Mouse (Mus musculus) MEL-GATA-1-ER (cell line): ENCODE measurements at regions not wholly inside any gene's neighbourhood (a gene's known extent, or its start where the extent isn't known, plus 50 kb on each side); places are given as distances from the start of the nearest gene placed in this dataset.

Source experiments
- DNase-seq: peaks from one replicate; pipeline ENCODE4 v3.0.0-alpha.2; 2012; ENCODE audit warnings: low read depth; ENCODE audit errors: extremely low read depth

DNA sequence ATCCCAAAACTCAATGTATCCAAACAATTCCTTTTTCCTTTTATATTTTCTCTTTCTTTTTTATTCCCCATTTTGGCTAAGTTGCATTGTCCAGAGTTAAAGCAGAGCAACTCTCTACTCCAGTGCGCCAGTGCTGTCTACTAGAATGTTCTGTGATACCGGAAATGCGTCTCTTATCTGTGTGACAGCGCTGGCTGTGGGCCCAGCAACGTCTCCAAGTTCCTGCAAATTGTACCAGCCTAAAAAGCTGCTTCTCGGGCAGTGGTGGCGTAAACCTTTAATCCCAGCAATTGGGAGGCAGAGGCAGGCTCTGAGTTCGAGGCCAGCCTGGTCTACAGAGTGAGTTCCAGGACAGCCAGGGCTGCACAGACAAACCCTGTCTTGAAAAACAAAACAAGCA is 59.4 kb downstream of the Cox18 start:
- DNase-seq = peak; percentile 74

- DNase-seq = no peak
These were observed 60.6 kb downstream of the Cox18 start for GRCm38 (mm10) chr5:90163033-90163859.

- DNase-seq = no peak
These were observed 63.5 kb downstream of the Cox18 start for GRCm38 (mm10) chr5:90160281-90160680.

- DNase-seq = no peak
These were observed 67.3 kb downstream of the Cox18 start for GRCm38 (mm10) chr5:90156522-90156921.

DNA sequence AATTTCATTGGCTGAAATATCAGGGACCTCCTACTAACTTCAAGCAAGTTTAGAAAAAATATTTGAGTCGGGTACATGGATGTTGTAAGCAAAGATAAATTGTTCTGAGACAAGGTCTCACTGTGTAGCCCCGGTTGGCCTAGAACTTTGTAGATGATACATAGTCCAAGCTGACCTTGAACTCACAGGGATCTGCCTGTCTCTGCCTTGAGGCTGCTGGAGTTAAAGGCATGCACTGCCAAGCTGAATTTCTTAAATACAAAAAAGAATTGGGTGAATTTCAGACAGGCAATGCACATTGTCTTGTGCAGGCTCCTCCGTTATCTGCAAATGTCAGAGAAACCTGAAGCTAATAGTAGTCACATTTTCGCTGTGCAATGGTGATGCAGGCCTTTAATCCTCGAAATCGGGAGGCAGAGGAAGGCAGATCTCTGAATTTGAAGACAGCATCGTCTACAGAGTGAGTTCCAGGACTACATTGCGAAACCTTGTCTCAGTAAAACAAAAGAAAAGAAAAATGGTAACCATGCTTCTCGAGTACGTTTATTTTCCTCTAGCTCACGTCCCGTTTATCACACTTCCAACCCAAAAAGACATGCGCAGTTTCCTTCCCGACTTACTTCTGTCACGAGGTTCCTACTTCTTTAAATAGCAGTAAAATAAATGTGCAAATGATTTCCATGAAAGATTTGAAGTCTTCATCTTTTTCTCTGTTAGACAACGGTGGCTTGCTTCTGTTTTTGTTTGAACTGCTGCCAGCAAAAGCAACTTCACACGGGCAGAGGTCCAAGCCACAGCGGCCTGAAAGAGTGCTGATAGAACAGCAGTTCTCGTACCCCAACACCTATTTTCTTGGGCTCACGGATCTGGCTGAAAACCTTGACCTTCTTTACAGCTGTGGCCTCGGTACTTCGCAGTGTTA is 73.9 kb downstream of the Cox18 start:
- DNase-seq = peak; percentile 90

- no peak for DNase-seq
These were observed 87.8 kb downstream of the Cox18 start for GRCm38 (mm10) chr5:90135971-90136370.

DNA sequence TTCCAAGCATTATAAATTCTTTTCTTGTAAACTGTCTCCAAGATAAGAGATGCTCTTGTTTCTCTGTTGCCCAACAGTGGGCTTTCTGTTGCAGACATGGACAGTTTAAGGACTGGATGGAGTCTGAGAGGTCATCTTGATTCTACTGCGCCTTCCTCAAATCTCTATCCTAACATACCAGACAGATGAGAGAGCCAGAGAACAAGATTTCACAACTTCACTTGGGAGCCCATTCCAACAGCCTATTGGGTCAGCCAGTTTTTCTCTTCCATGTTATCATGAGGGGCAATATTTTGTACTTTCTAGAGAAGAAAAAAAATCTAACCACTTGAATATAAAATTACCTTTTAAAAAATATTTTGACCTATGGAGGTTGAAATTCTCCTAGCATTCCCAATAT is 116.8 kb downstream of the Cox18 start:
- DNase-seq = no peak

- DNase-seq = no peak
These were observed 119.1 kb downstream of the Cox18 start for GRCm38 (mm10) chr5:90104672-90105071.

DNA sequence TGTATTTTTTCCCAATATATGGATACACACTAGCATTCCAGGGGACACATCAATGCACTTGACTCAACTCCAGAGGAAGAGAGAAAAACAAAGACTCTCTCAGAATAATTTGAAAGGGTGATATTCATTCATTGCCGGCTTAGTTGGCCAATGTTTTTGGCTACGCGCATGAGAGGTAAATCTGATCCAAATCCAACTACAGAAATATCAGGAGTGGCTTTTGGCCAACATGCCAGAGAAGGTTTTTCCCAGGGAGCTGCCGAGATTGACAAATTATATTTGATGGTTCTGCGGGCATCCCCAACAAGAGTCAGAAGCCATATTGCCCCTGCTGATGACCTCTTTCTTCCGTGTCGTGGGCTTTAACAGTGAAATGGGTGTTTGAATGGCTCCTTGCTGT is 135.3 kb downstream of the Cox18 start:
- DNase-seq = no peak

DNA sequence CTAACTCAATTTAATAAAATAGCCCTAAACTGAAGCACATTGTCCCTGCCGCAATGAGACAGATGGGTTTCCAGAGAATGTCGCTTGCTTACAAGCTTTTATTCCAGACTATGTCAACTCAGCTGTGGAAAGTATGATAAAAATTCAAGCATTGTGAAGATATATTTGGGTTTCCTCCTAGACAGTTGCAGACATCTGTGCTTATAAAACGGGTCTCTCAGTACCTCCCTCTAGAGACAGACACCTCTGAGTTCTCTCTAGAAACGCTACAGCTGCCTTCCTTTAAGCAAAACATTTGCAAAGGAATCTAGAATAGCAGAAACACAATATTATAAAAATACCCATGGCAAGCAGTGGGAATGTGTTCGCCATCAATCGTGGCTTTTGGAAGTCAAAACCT is 137.3 kb downstream of the Cox18 start:
- DNase-seq = no peak

DNA sequence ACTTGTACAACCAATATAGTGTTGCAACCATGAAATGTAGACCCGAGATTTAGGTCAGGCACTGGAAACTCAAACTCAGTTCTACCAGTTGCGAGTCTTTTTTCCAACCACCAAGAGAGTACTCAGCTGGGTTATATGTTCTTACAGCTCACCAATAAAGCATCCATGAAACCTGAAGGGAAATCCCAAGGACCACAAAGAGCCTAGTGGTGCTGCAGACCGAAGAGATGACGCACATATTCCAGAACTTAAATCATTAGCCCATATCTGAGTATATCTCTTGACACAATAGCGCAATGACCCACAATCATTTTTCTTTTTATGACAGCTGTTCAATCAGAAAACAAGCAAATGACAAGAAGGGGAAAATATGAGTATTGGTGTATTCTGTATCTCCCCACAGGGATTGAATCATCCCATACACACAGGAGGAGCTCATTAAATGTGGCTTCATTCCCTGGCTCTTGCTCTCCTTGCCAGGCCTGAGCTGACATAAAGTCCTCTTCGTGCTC is 146.7 kb downstream of the Cox18 start:
- DNase-seq = no peak

GRCm38 (mm10) chr5:90075629-90076349 is 148.0 kb downstream of the Cox18 start:
- DNase-seq = no peak

DNA sequence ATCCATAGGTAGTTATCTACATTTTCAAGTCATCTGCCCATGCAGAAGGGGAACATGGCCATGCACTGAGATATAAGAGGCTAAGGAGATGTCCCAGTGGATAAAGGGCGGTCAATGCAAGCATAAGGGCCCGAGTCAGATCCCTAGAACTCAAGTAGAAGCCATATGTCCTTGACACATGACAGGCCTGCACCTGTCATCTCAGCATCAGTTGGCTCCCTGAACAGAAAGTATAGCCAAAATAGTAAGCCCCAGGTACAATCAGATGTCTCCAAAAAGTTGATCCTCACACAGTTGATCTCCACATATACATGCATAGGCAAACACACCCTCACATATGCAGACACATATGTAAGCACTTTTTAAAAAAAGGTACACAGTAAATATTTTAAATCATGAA is 152.0 kb downstream of the Cox18 start:
- no peak for DNase-seq

DNA sequence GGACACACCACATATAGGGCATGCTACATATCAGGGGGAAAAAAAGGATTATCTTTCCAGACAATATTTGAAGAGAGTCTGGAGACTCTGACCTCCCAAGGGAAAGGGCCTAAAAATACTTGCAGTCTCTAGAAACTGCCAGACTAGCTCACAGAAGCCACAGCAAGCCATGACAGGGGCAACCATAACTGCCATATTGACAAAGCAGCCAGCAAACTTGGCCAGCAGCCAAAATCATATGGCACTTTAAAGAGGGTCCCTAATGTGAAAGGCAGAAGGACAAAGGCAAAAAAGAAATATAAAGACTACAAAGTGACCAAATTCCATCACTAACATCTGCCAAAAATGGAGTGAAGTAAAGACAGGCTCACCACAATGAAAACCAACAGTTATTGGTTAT is 155.2 kb downstream of the Cox18 start:
- no peak for DNase-seq

DNA sequence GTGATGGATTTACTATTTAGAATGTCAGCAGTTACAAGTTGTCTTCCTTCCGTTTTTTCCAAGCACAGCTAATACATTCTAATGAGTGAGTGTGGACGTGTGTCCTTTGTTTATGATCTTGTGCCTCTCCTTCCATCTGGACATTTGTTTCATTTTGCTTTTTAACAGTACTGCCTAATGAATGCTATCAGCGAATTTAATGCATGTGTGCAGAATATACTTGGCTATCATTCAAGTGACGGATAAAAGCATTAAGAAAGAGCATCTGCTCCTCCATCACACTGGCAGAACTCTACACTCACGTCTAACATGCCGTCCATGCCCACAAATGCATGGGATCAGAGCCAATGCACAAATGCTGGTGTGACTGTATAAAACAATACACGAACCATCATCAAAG is 156.0 kb downstream of the Cox18 start:
- no peak for DNase-seq

DNA sequence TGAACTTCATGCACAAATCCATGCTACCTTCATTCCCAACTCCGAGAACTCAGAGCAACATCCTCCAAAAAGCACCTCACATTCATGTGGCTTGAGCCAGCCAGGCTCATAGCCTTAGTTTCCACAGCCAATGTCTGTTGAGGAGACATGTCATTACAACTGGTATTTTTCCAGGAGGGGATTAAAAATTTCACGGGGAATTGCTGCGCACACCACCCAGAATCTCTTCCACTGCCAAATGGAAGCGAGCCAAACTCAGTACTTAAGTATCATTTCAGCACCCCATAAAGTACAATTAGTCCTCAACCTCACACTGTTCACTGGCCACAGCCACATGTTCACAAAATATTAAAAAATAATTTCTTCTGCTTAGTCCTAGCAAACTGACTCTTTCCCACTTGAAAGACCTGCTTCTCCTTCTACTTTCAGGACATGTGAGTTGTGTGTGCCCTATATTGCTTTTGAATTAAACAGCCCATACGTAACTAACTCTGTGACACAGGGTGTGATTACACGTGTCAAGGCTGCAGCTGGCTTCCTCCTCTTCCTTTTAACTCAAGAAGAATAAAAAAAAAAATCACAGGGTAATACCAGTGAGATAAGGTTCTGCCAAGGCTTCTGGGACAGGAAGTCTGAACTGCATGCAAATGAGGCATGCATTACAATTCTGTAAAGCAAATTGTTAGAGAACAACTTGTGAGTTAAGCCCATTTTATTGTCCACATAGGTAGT is 157.8 kb downstream of the Cox18 start:
- peak; percentile 15 for DNase-seq

GRCm38 (mm10) chr5:90055686-90056085 is 168.1 kb downstream of the Cox18 start:
- DNase-seq = no peak

- DNase-seq = no peak
These were observed 169.4 kb upstream of the Adamts3 start for GRCm38 (mm10) chr5:90052516-90052915.

DNA sequence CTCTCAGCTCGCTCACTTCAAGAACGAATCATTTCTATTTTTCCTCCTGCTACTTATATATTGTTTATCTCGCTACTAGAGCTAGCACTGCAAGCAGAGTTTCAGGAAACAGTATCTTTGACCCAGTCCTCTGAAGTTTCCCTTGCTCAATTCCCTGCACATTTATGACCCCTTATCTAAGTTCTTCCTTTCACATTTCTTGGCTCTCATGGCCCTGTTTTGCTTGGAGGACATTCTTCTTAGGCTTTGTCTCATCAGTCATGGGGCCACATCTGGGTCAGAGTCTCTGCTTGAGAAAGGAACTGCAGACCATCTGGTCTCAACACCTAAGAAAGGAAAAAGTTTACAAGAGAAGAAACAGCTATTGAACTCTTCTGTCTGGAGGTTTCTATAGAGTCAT is 166.7 kb upstream of the Adamts3 start:
- no peak for DNase-seq

DNA sequence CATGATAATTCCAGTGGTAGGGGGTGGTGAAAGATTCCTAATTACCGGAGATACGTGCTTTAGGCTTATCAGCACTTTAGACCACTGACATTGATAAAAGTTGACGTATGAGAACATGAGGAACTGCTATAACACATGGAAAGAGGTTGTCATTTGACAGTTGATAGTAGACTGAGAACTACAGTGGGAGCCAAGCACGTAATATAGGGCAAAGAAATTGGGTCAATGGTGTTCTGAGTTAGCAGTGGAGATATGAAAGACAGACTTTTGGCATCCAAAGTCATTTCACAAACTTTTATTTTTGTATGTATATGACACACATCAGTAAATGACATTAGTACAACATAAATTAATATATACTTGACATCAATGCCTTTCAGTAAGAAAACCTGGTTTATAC is 159.6 kb upstream of the Adamts3 start:
- no peak for DNase-seq

DNA sequence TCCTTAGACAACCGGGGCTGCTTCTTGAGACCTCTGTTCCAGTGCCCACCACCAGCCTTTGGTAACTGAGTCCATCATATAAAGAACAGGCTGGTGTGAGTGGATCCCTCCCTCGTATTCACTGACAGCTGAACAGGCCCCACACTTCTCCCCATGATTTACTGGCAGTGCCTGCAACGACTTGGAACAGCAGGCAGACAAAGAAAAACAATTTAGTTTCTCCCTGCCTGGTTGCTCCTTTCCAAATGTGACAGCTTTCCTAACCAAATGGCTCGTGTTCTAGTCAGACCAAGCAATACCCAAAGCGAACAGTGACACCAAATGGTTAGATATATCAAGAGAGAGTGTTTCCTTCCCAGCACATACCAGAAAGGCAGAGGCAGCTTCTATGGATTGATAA is 150.0 kb upstream of the Adamts3 start:
- no peak for DNase-seq
